Mouse (Mus musculus) stomach, postnatal 0 days (tissue): ENCODE data around the gene Tex47.

Source experiments
- CTCF ChIP-seq: IDR thresholded peaks from 2 replicates; pipeline ENCODE4 v1.5.1; 2016; ENCODE audit warnings: antibody characterized with exemption, low read depth, mild to moderate bottlenecking, moderate library complexity
- EP300 ChIP-seq: optimal IDR thresholded peaks from 2 replicates; pipeline ENCODE3; 2016; ENCODE audit warnings: antibody characterized with exemption

GRCm38 (mm10) chr5:7325594-7325993, 21.7 kb downstream of the Tex47 start:
- TF ChIP-seq CTCF (no peak), EP300 (no peak)
